Mouse (Mus musculus) skeletal muscle tissue, adult 2 months (tissue): ENCODE measurements around the gene Fetub.

Experiments
- DNase-seq: peaks from one replicate; pipeline ENCODE4 v3.0.0-alpha.2; 2012; ENCODE audit warnings: low read depth, low spot score

Fetub gene

GRCm38 (mm10) chr16:22963293-22963692, 45.2 kb downstream of the Fetub start:
- no peak for DNase-seq

- DNase-seq, result no peak
Measured at GRCm38 (mm10) chr16:22967383-22968030, 49.4 kb downstream of the Fetub start.
